ENCODE assay signal across 27 mouse cellular contexts in genomic region chrX:10095797-10096196, GRCm38 (mm10). TPM values are rescaled to one million over a fixed set of nuclear protein-coding genes. Genes with fewer than 3 reads are reported as not detected.
DNase-seq lines count a peak whose midpoint lies in the region; ATAC-seq and TF ChIP-seq lines count a peak whose summit lies in the region.
"Had no signal": no experiment of that assay in that cellular context is flagged by ENCODE, and none has a peak within 500 bp of the region (broad histone marks: within the 10 kb centered on the region; RNA-seq: fewer than 3 reads in every experiment).

No protein-coding gene starts in this region.

- no peak for TF ChIP-seq POLR2A in cerebellum, adult 2 months (IDR thresholded peaks at IDR 0.05; ENCODE audit: borderline replicate concordance, insufficient read depth, low read length)

- DNase-seq in cerebellum, adult 2 months = peak; percentile 22 to 37
- DNase-seq in cerebellum, adult 9-11 months = no peak
- no peak for DNase-seq in forebrain, postnatal 0 days
- peak; percentile 48 for DNase-seq in left cerebral cortex, postnatal 4 days
- no peak for DNase-seq in left cerebral cortex, adult 11 months (ENCODE audit: low spot score)
- DNase-seq in spleen, adult 12 weeks (ENCODE audit: low spot score) = no peak
- DNase-seq: adrenal gland, postnatal 10 days; gastrocnemius, postnatal 10 days; heart, postnatal 14 days; kidney, adult 9 months; kidney, postnatal 10 days; right cerebral cortex, postnatal 4 days; thymus, adult 2 months; thymus, postnatal 36 days had no signal

- no peaks in the 10 kb centered on the region for H3K9me3 ChIP-seq in forebrain, embryonic 15.5 days
- no peaks in the 10 kb centered on the region for H3K9me3 ChIP-seq in forebrain, postnatal 0 days (ENCODE audit: low read length)
- H3K9me3 ChIP-seq: embryonic facial prominence, embryonic 13.5 days; G1E; heart, embryonic 13.5 days; hindbrain, embryonic 10.5 days; limb, embryonic 13.5 days; lung, embryonic 15.5 days; neural tube, embryonic 13.5 days had no signal

- no peaks in the 10 kb centered on the region for H3K27me3 ChIP-seq in cerebellum, adult 2 months (ENCODE audit: control insufficient read depth, insufficient read depth, low read length)
- H3K27me3 ChIP-seq in forebrain, embryonic 15.5 days = no peaks in the 10 kb centered on the region
- H3K27me3 ChIP-seq in forebrain, postnatal 0 days (ENCODE audit: insufficient read depth, low read length) = no peaks in the 10 kb centered on the region
- H3K27me3 ChIP-seq: embryonic facial prominence, embryonic 13.5 days; heart, embryonic 13.5 days; limb, embryonic 13.5 days; lung, embryonic 15.5 days; neural tube, embryonic 13.5 days had no signal

- no peak overlapping the region for H3K4me3 ChIP-seq in cerebellum, adult 2 months (replicated peaks; ENCODE audit: insufficient read depth, low read depth, low read length)
- H3K4me3 ChIP-seq in forebrain, embryonic 15.5 days = no peak overlapping the region
- no peak overlapping the region for H3K4me3 ChIP-seq in forebrain, postnatal 0 days (ENCODE audit: low read depth, low read length)
- H3K4me3 ChIP-seq: embryonic facial prominence, embryonic 13.5 days; heart, embryonic 13.5 days; hindbrain, embryonic 10.5 days; left cerebral cortex, adult 2 months; limb, embryonic 13.5 days; lung, embryonic 15.5 days; neural tube, embryonic 13.5 days had no signal

- intact Hi-C loops in left cerebral cortex, postnatal 4 days (cut with DNase I) = no loop called here

- H3K27ac ChIP-seq in cerebellum, adult 2 months (ENCODE audit: insufficient read depth, low read length) = no peak overlapping the region
- no peak overlapping the region for H3K27ac ChIP-seq in forebrain, embryonic 15.5 days (replicated peaks)
- no peak overlapping the region for H3K27ac ChIP-seq in forebrain, postnatal 0 days (ENCODE audit: low read depth, low read length)
- H3K27ac ChIP-seq: embryonic facial prominence, embryonic 13.5 days; heart, embryonic 13.5 days; hindbrain, embryonic 10.5 days; left cerebral cortex, adult 2 months; limb, embryonic 13.5 days; lung, embryonic 15.5 days; neural tube, embryonic 13.5 days had no signal

- no peaks in the 10 kb centered on the region for H3K36me3 ChIP-seq in forebrain, embryonic 15.5 days
- no peaks in the 10 kb centered on the region for H3K36me3 ChIP-seq in forebrain, postnatal 0 days (ENCODE audit: insufficient read depth)
- H3K36me3 ChIP-seq: embryonic facial prominence, embryonic 13.5 days; G1E; heart, embryonic 13.5 days; hindbrain, embryonic 10.5 days; limb, embryonic 13.5 days; lung, embryonic 15.5 days; neural tube, embryonic 13.5 days had no signal

- ATAC-seq in forebrain, embryonic 15.5 days (replicated peaks) = peak; percentile 67; the same call in 1 of the 2 replicates
- ATAC-seq in forebrain, postnatal 0 days = no peak
- ATAC-seq: intestine, postnatal 0 days had no signal

- TF ChIP-seq CTCF in cerebellum, adult 2 months (IDR thresholded peaks at IDR 0.05; ENCODE audit: borderline replicate concordance, insufficient read depth, low read depth, low read length) = no peak
- no peak for TF ChIP-seq CTCF in forebrain, postnatal 0 days (IDR thresholded peaks at IDR 0.05; ENCODE audit: low read depth)

- H3K9ac ChIP-seq in forebrain, embryonic 15.5 days (replicated peaks) = no peak overlapping the region
- H3K9ac ChIP-seq in forebrain, postnatal 0 days = no peak overlapping the region
- H3K9ac ChIP-seq: embryonic facial prominence, embryonic 13.5 days; heart, embryonic 13.5 days; limb, embryonic 13.5 days; lung, embryonic 15.5 days; neural tube, embryonic 13.5 days had no signal

- H3K4me1 ChIP-seq in cerebellum, adult 2 months (ENCODE audit: control insufficient read depth, insufficient read depth, low read length) = no peaks in the 10 kb centered on the region
- H3K4me1 ChIP-seq in forebrain, embryonic 15.5 days = no peaks in the 10 kb centered on the region
- H3K4me1 ChIP-seq in forebrain, postnatal 0 days (ENCODE audit: insufficient read depth) = no peaks in the 10 kb centered on the region
- H3K4me1 ChIP-seq: embryonic facial prominence, embryonic 13.5 days; heart, embryonic 13.5 days; hindbrain, embryonic 10.5 days; limb, embryonic 13.5 days; lung, embryonic 15.5 days; neural tube, embryonic 13.5 days had no signal

- whole genome bisulfite sequencing in cerebellum, adult 2 months = 23% methylated on average over 3 of the region's 3 CpGs
- 69% methylated on average over 3 of the region's 3 CpGs for WGBS in forebrain, embryonic 15.5 days
- 51% methylated on average over 3 of the region's 3 CpGs for whole genome bisulfite sequencing in forebrain, postnatal 0 days

- no peak overlapping the region for H3K4me2 ChIP-seq in forebrain, embryonic 15.5 days (replicated peaks)
- H3K4me2 ChIP-seq in forebrain, postnatal 0 days (ENCODE audit: low read depth) = no peak overlapping the region
- H3K4me2 ChIP-seq: embryonic facial prominence, embryonic 13.5 days; heart, embryonic 13.5 days; limb, embryonic 13.5 days; liver, embryonic 11.5 days; lung, embryonic 15.5 days; midbrain, embryonic 11.5 days; neural tube, embryonic 13.5 days had no signal

RNA-seq across cellular contexts. Expression of gene Srpx, which starts 21.7 kb away (rescaled TPM):
- polyA plus RNA-seq in cerebellum, adult 2 months (2012; rRNA removed) = 0.38 and 0.43 TPM in 2 replicates
- 3.2 and 3.3 TPM in 2 replicates for polyA plus RNA-seq in forebrain, embryonic 15.5 days (2015; fragmentation: Nextera tagmentation; extraction: Ambion mirVana)
- total RNA-seq in forebrain, postnatal 0 days (2014; rRNA removed) = 2.2 and 5.3 TPM in 2 replicates
- 3.3 and 3.5 TPM in 2 replicates for polyA plus RNA-seq in forebrain, postnatal 0 days (2015; fragmentation: Nextera tagmentation; extraction: Ambion mirVana)
- total RNA-seq in left cerebral cortex, postnatal 4 days (2021) = 1 to 10 TPM; 2.1 to 2.2 TPM
- total RNA-seq: common myeloid progenitor, adult 5-6 weeks; G1E had no signal
- polyA plus RNA-seq: G1E had no signal

Comparison
In these comparisons a context has a peak if more than half of its experiments do, and no peak if none do; other contexts are left out.
1. DNase-seq: peak in cerebellum, adult 2 months (2 of 2) and left cerebral cortex, postnatal 4 days (single experiment); none in cerebellum, adult 9-11 months (single experiment), forebrain, postnatal 0 days (single experiment), left cerebral cortex, adult 11 months (single experiment) and spleen, adult 12 weeks (single experiment).